ENCODE assay signal across 24 mouse cellular contexts in genomic region chr11:29310584-29310983, GRCm38 (mm10).
DNase-seq lines count a peak whose midpoint lies in the region; ATAC-seq lines count a peak whose summit lies in the region.
"Had no signal": no experiment of that assay in that cellular context is flagged by ENCODE, and none has a peak within 500 bp of the region (broad histone marks: within the 10 kb centered on the region; RNA-seq: fewer than 3 reads in every experiment).

No protein-coding gene starts in this region.

- DNase-seq in 416B (ENCODE audit: low read depth) (peak; percentile 28), A20 (ENCODE audit: low read depth, low spot score) (peak; percentile 4)
- no peak for DNase-seq in right cerebral cortex, postnatal 4 days
- DNase-seq: adrenal gland, adult 8-10 months; adrenal gland, postnatal 14 days; adrenal gland, postnatal 36 days; cerebellum, adult 11-12 months; cerebellum, adult 8-10 months; cerebellum, adult 9-11 months; cerebellum, postnatal 14 days; cerebellum, postnatal 36 days; embryo, embryonic 11 days had no signal

- no peaks in the 10 kb centered on the region for H3K27me3 ChIP-seq in megakaryocyte, embryonic 14.5 days (replicated peaks)
- H3K27me3 ChIP-seq in forebrain, embryonic 13.5 days = no peaks in the 10 kb centered on the region
- H3K27me3 ChIP-seq: embryonic facial prominence, embryonic 13.5 days; embryonic facial prominence, embryonic 15.5 days had no signal

- peak overlapping the region; percentile 53 for H3K4me3 ChIP-seq in megakaryocyte, embryonic 14.5 days (replicated peaks)
- no peak overlapping the region for H3K4me3 ChIP-seq in forebrain, embryonic 13.5 days
- H3K4me3 ChIP-seq: embryonic facial prominence, embryonic 13.5 days; embryonic facial prominence, embryonic 15.5 days; erythroblast, embryonic 14.5 days had no signal

- H3K4me1 ChIP-seq in megakaryocyte, embryonic 14.5 days = peaks cover 19% of the 10 kb centered on the region
- H3K4me1 ChIP-seq in forebrain, embryonic 13.5 days = no peaks in the 10 kb centered on the region
- H3K4me1 ChIP-seq: embryonic facial prominence, embryonic 13.5 days; embryonic facial prominence, embryonic 15.5 days had no signal

- no peaks in the 10 kb centered on the region for H3K36me3 ChIP-seq in megakaryocyte, embryonic 14.5 days (replicated peaks; ENCODE audit: low read length)
- no peaks in the 10 kb centered on the region for H3K36me3 ChIP-seq in forebrain, embryonic 13.5 days (ENCODE audit: poor library complexity, severe bottlenecking)
- H3K36me3 ChIP-seq: embryonic facial prominence, embryonic 13.5 days; embryonic facial prominence, embryonic 15.5 days; G1E had no signal

- H3K27ac ChIP-seq in forebrain, embryonic 13.5 days = no peak overlapping the region
- H3K27ac ChIP-seq: embryonic facial prominence, embryonic 13.5 days; embryonic facial prominence, embryonic 15.5 days had no signal

- H3K4me2 ChIP-seq in forebrain, embryonic 13.5 days = no peak overlapping the region
- H3K4me2 ChIP-seq: embryonic facial prominence, embryonic 13.5 days; embryonic facial prominence, embryonic 15.5 days had no signal

- no peaks in the 10 kb centered on the region for H3K9me3 ChIP-seq in megakaryocyte, embryonic 14.5 days
- no peaks in the 10 kb centered on the region for H3K9me3 ChIP-seq in forebrain, embryonic 13.5 days (replicated peaks)
- H3K9me3 ChIP-seq: embryonic facial prominence, embryonic 13.5 days; embryonic facial prominence, embryonic 15.5 days; G1E had no signal

- no peak overlapping the region for H3K9ac ChIP-seq in forebrain, embryonic 13.5 days
- H3K9ac ChIP-seq: embryonic facial prominence, embryonic 13.5 days; embryonic facial prominence, embryonic 15.5 days had no signal

- no peak for ATAC-seq in megakaryocyte, adult 5-6 weeks (ENCODE audit: poor library complexity, severe bottlenecking)
- peak; percentile 85 for ATAC-seq in monocyte, adult 5-6 weeks (replicated peaks; ENCODE audit: insufficient number of reproducible peaks, low FRiP score, low TSS enrichment, poor library complexity, severe bottlenecking)
- no peak for ATAC-seq in forebrain, embryonic 13.5 days
- ATAC-seq: activated CD4-positive, CD25-positive, alpha-beta regulatory T cell, adult 4 months; forebrain, embryonic 14.5 days; forebrain, embryonic 16.5 days; Patski had no signal
